Mouse (Mus musculus) liver, embryonic 14.5 days (tissue): ENCODE data around the gene F2rl3.

Experiments
- CTCF ChIP-seq: IDR thresholded peaks from 2 replicates; pipeline ENCODE4 v1.5.1; 2016; ENCODE audit warnings: antibody characterized with exemption, low read depth, control low read depth
- EP300 ChIP-seq: IDR thresholded peaks from 2 replicates; pipeline ENCODE4 v1.6.1; 2016; ENCODE audit warnings: antibody characterized with exemption, low read depth

GRCm38 (mm10) chr8:72728636-72729035 is 33.0 kb upstream of the F2rl3 start:
- TF ChIP-seq EP300 (no peak), CTCF (no peak)
